Mouse (Mus musculus): ENCODE measurements around the gene Zfp146. TPM values are rescaled to one million over a fixed set of nuclear protein-coding genes. Genes with fewer than 3 reads are reported as not detected.

Gene Zfp146
- total and polyA plus RNA-seq, 3 experiments = 42.0 to 45.0 (median 43.1) TPM

DNA sequence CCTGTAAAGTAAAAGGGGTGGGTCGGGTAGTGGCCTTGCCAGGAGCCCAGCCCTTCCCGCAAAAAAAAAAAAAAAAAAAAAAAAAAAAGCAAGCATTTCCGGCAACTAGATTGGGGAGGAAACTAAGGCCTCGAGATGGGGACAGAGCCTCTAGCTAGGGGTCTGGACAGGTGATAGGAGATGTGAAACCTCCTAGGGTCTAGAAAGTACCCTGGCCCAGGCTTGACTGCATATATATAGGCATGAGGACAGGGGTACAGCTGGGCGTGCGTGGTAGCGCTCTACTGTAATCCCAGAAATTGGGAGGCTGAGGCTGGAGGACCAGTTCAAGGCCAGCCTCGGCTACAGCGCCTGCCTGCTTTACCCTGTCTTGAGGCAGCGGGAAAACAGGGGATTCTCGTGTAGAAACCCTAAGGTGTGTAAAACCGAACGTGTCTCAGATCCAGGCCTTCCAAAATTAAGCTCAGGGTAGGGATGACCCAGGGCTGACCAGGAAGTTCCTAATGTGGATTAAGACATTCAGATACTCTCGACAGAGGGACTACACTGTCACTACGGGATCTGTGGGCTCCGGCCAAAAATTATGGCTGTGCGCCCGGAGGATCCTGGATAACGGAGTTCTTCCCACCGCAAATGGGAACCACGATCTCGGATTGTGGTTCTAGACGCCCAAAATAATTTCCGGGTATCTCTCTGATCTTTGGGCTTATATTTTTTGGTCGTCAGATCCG is 24.7 kb upstream of the Zfp146 start:
- Histone ChIP-seq H3K27ac (ENCODE audit: insufficient read depth, low read depth) (peak overlapping the region; percentile 86), H3K9me3 (replicated peaks; ENCODE audit: low read length) (no peaks in the 10 kb centered on the region), H3K4me2 (ENCODE audit: insufficient read depth, low read depth, poor library complexity, severe bottlenecking) (peak overlapping the region; percentile 39), H3K79me2 (replicated peaks; ENCODE audit: control insufficient read depth, extremely low read depth, insufficient read depth, poor library complexity, severe bottlenecking) (peaks cover 14% of the 10 kb centered on the region), H3K4me1 (ENCODE audit: control insufficient read depth in 1 of 2, insufficient read depth in 2 of 2) (peaks cover 0 to 24% of the 10 kb centered on the region in 2 experiments; a peak in 2 of 4 replicates), H3K9ac (ENCODE audit: insufficient read depth, low read depth) (peak overlapping the region; percentile 95), H3K4me3 (replicated peaks in 1 of 3; ENCODE audit: low read depth in 2 of 3, low read length in 2 of 3, poor library complexity in 1 of 3) (peak overlapping the region; percentile 76 to 92 (median 84)), H3K36me3 (replicated peaks in 1 of 2; ENCODE audit: control insufficient read depth in 1 of 2, insufficient read depth in 1 of 2, low read length in 1 of 2) (peaks cover 25 to 37% of the 10 kb centered on the region in 2 experiments), H3K27me3 (replicated peaks) (no peaks in the 10 kb centered on the region)
- no peak for TF ChIP-seq E2F4 (IDR thresholded peaks at IDR 0.05; ENCODE audit: insufficient replicate concordance, low read depth, low read length)
- 0 out of 2 replicates have a peak, but pooled peaks have one; percentile 30 for TF ChIP-seq UBTF (IDR thresholded peaks at IDR 0.05; ENCODE audit: low read depth, low read length)
- peak; percentile 64; the same call in 1 of the 2 replicates for TF ChIP-seq ELF1 (IDR thresholded peaks at IDR 0.05; ENCODE audit: low read depth, low read length)
- TF ChIP-seq JUN (IDR thresholded peaks at IDR 0.05; ENCODE audit: insufficient read depth, low read depth, low read length) = no peak
- TF ChIP-seq CHD1 (IDR thresholded peaks at IDR 0.05; ENCODE audit: low read depth, low read length) = no peak
- TF ChIP-seq NELFE (IDR thresholded peaks at IDR 0.05; ENCODE audit: low read depth, low read length) = no peak
- peak; percentile 85 for TF ChIP-seq SIN3A (IDR thresholded peaks at IDR 0.05; ENCODE audit: low read length)
- peak; percentile 63 for TF ChIP-seq POLR2A (IDR thresholded peaks at IDR 0.05; ENCODE audit: low read depth, low read length)
- TF ChIP-seq KAT2A (IDR thresholded peaks at IDR 0.05; ENCODE audit: insufficient replicate concordance, low read length) = 0 out of 2 replicates have a peak, but pooled peaks have one; percentile 3
- TF ChIP-seq ZNF384 (IDR thresholded peaks at IDR 0.05; ENCODE audit: low read depth, low read length) = peak; percentile 99
- peak; percentile 77; the same call in 1 of the 2 replicates for TF ChIP-seq MXI1 (IDR thresholded peaks at IDR 0.05; ENCODE audit: low read depth, low read length)
- peak; percentile 63 for TF ChIP-seq HCFC1 (IDR thresholded peaks at IDR 0.05; ENCODE audit: low read depth, low read length)
- in situ Hi-C loops (cut with MboI; ENCODE audit: low pct_ligation_motif_present, low pct_unique_long_range_greater_than_20kb, low sequenced_read_pairs) = no loop called here
- dilution Hi-C loops (cut with MboI; ENCODE audit: extremely low pct_ligation_motif_present, extremely low pct_unique_long_range_greater_than_20kb, low sequenced_read_pairs) = no loop called here
- DNase-seq (ENCODE audit: extremely low read depth) = peak; percentile 61

- H3K27me3 ChIP-seq (replicated peaks) = no peaks in the 10 kb centered on the region
- peak; percentile 87 for DNase-seq (ENCODE audit: extremely low read depth)
- no peak overlapping the region for H3K27ac ChIP-seq (ENCODE audit: insufficient read depth, low read depth)
- peak overlapping the region; percentile 95 for H3K9ac ChIP-seq (ENCODE audit: insufficient read depth, low read depth)
- H3K4me2 ChIP-seq (ENCODE audit: insufficient read depth, low read depth, poor library complexity, severe bottlenecking) = peak overlapping the region; percentile 39
- dilution Hi-C loops (cut with MboI; ENCODE audit: extremely low pct_ligation_motif_present, extremely low pct_unique_long_range_greater_than_20kb, low sequenced_read_pairs) = no loop called here
- H3K9me3 ChIP-seq (replicated peaks; ENCODE audit: low read length) = no peaks in the 10 kb centered on the region
- H3K4me1 ChIP-seq (ENCODE audit: control insufficient read depth in 1 of 2, insufficient read depth in 2 of 2) = peaks cover 0 to 24% of the 10 kb centered on the region in 2 experiments; a peak in 2 of 4 replicates
- H3K79me2 ChIP-seq (replicated peaks; ENCODE audit: control insufficient read depth, extremely low read depth, insufficient read depth, poor library complexity, severe bottlenecking) = peaks cover 14% of the 10 kb centered on the region
- peak overlapping the region; percentile 28 to 92 (median 84) for H3K4me3 ChIP-seq (replicated peaks in 1 of 3; ENCODE audit: low read depth in 2 of 3, low read length in 2 of 3, poor library complexity in 1 of 3)
- in situ Hi-C loops (cut with MboI; ENCODE audit: low pct_ligation_motif_present, low pct_unique_long_range_greater_than_20kb, low sequenced_read_pairs) = no loop called here
- peaks cover 30 to 43% of the 10 kb centered on the region in 2 experiments for H3K36me3 ChIP-seq (replicated peaks in 1 of 2; ENCODE audit: control insufficient read depth in 1 of 2, insufficient read depth in 1 of 2, low read length in 1 of 2)
- peak; percentile 53; the same call in 1 of the 2 replicates for TF ChIP-seq POLR2A (IDR thresholded peaks at IDR 0.05; ENCODE audit: low read depth, low read length)
- TF ChIP-seq ZNF384 (IDR thresholded peaks at IDR 0.05; ENCODE audit: low read depth, low read length) = no peak
- TF ChIP-seq MXI1 (IDR thresholded peaks at IDR 0.05; ENCODE audit: low read depth, low read length) = peak; percentile 79
- TF ChIP-seq NRF1 (IDR thresholded peaks at IDR 0.05; ENCODE audit: low read depth, low read length) = peak; percentile 78
- TF ChIP-seq TCF12 (IDR thresholded peaks at IDR 0.05; ENCODE audit: low read depth, low read length) = peak; percentile 61; the same call in 1 of the 2 replicates
- TF ChIP-seq GABPA (IDR thresholded peaks at IDR 0.05; ENCODE audit: insufficient replicate concordance, low read depth, low read length) = no peak
Observed at GRCm38 (mm10) chr7:30193581-30194100, 24.1 kb upstream of the Zfp146 start.

Data from CH12.LX (cell line).